Mouse (Mus musculus): ENCODE measurements around the gene Sphk1.

GRCm38 (mm10) chr11:116480975-116481374, 49.8 kb upstream of the Sphk1 start:
- no peak for TF ChIP-seq CTCF (IDR thresholded peaks at IDR 0.05; ENCODE audit: low read depth, low read length)
- no peak for TF ChIP-seq POLR2A (IDR thresholded peaks at IDR 0.05; ENCODE audit: extremely low read depth, insufficient read depth, low read length)
